Mouse (Mus musculus): Measurements from ENCODE around the gene Wipf2. TPM values are rescaled to one million over a fixed set of nuclear protein-coding genes. Genes with fewer than 3 reads are reported as not detected.
"Not testable (repeated sequence)": the region's sequence is repeated elsewhere in the genome, so short reads cannot be mapped to it uniquely, and the experiment has no call there.

Gene Wipf2
- polyA plus RNA-seq, 1 experiment = 9.9 TPM

DNA sequence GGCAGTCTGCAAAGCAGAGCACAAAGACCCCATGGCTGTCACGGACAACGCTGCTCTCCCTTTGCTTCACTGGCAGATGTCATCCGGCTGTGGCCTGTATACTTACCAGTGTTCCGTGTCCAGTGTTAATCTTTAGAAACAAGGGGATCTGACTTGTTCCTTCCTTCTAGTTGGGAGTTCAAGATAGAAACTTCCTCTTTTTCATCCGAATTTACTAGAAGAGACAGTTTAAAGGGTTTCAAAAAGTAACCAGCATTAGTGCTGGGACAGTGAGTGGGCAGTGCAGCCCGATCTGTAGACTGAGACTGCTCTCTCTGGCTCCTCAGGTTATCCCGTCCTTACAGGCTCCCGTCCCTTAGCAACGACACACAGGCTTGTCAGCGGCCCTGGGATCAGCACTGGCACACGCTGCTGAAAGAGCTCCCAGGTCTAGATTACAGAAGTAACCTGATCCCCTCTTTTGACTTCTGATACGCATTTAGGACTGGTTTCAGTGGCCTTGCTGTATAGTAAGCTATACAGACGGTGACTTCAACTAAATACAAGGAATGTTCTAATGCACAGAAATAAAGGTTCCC lies 54.1 kb downstream of the Wipf2 start:
- WGBS = 80% methylated on average over 13 of the region's 13 CpGs
- no peaks in the 10 kb centered on the region for H3K36me3 ChIP-seq (ENCODE audit: control insufficient read depth, insufficient read depth, low read length)

DNA sequence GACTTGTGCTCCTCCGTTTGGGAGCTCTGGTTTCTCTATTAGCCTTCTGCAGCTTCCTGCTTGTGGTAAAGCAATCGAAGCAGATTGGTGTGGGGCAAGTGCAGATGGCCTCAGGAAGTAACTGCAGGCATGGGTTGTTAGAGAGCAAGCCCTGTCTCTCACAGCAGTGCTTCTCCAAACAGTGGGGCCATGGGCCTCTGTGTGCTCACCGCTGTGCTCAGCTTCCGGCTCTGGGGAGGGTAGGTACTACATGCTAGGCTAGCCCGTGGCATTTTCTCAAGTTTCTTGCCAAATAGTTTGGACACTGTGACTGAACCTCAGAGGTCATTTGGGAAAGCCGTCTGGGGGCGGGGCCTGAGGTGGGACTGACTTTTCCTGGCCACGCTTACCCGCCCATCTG lies 54.8 kb downstream of the Wipf2 start:
- H3K27ac ChIP-seq (ENCODE audit: insufficient read depth, low read depth, low read length) = no peak overlapping the region
- H3K27me3 ChIP-seq (replicated peaks; ENCODE audit: control insufficient read depth, insufficient read depth, low read length) = no peaks in the 10 kb centered on the region
- 48% methylated on average over 9 of the region's 9 CpGs for WGBS
- no peaks in the 10 kb centered on the region for H3K36me3 ChIP-seq (ENCODE audit: control insufficient read depth, insufficient read depth, low read length)
- no peak for TF ChIP-seq POLR2A (IDR thresholded peaks at IDR 0.05; ENCODE audit: low read depth, low read length)
- peak; percentile 27; the same call in 1 of the 2 replicates for TF ChIP-seq CTCF (conservative IDR thresholded peaks at IDR 0.05; ENCODE audit: insufficient read depth, insufficient read length, low read depth, low read length)
- H3K4me1 ChIP-seq (ENCODE audit: control insufficient read depth, insufficient read depth, low read length) = no peaks in the 10 kb centered on the region; the same call in 1 of the 2 replicates
- H3K4me3 ChIP-seq (ENCODE audit: insufficient read depth, low read depth, low read length) = no peak overlapping the region
- peak; percentile 71 for DNase-seq

More for the DNA sequence above, 54.1 kb downstream of the Wipf2 start:
- no peak overlapping the region for H3K27ac ChIP-seq (ENCODE audit: insufficient read depth, low read depth, low read length)
- no peaks in the 10 kb centered on the region; the same call in 1 of the 2 replicates for H3K4me1 ChIP-seq (ENCODE audit: control insufficient read depth, insufficient read depth, low read length)
- no peak for TF ChIP-seq CTCF (conservative IDR thresholded peaks at IDR 0.05; ENCODE audit: insufficient read depth, insufficient read length, low read depth, low read length)
- no peak for TF ChIP-seq POLR2A (IDR thresholded peaks at IDR 0.05; ENCODE audit: low read depth, low read length)
- H3K4me3 ChIP-seq (ENCODE audit: insufficient read depth, low read depth, low read length) = no peak overlapping the region
- no peak for DNase-seq
- H3K27me3 ChIP-seq (replicated peaks; ENCODE audit: control insufficient read depth, insufficient read depth, low read length) = no peaks in the 10 kb centered on the region

GRCm38 (mm10) chr11:98919009-98919408 lies 55.6 kb downstream of the Wipf2 start:
- Histone ChIP-seq H3K36me3 (ENCODE audit: control insufficient read depth, insufficient read depth, low read length) (no peaks in the 10 kb centered on the region), H3K4me3 (ENCODE audit: insufficient read depth, low read depth, low read length) (no peak overlapping the region), H3K4me1 (ENCODE audit: control insufficient read depth, insufficient read depth, low read length) (no peaks in the 10 kb centered on the region; the same call in 1 of the 2 replicates), H3K27me3 (replicated peaks; ENCODE audit: control insufficient read depth, insufficient read depth, low read length) (no peaks in the 10 kb centered on the region), H3K27ac (ENCODE audit: insufficient read depth, low read depth, low read length) (no peak overlapping the region)
- DNase-seq = no peak
- TF ChIP-seq CTCF (conservative IDR thresholded peaks at IDR 0.05; ENCODE audit: insufficient read depth, insufficient read length, low read depth, low read length) (no peak), POLR2A (IDR thresholded peaks at IDR 0.05; ENCODE audit: low read depth, low read length) (no peak)
- 96% methylated on average over 11 of the region's 11 CpGs for WGBS

- H3K27me3 ChIP-seq (replicated peaks; ENCODE audit: control insufficient read depth, insufficient read depth, low read length); DNase-seq; H3K36me3 ChIP-seq (ENCODE audit: control insufficient read depth, insufficient read depth, low read length); H3K4me3 ChIP-seq (ENCODE audit: insufficient read depth, low read depth, low read length); H3K27ac ChIP-seq (ENCODE audit: insufficient read depth, low read depth, low read length): not testable (repeated sequence)
- 52% methylated on average over 15 of the region's 15 CpGs for WGBS
- H3K4me1 ChIP-seq (ENCODE audit: control insufficient read depth, insufficient read depth, low read length) = peaks cover 14% of the 10 kb centered on the region
- peak; percentile 56 for TF ChIP-seq CTCF (conservative IDR thresholded peaks at IDR 0.05; ENCODE audit: insufficient read depth, insufficient read length, low read depth, low read length)
Observed at GRCm38 (mm10) chr11:98921813-98922212, 58.4 kb downstream of the Wipf2 start.

- H3K4me1 ChIP-seq (ENCODE audit: control insufficient read depth, insufficient read depth, low read length) = peaks cover 14% of the 10 kb centered on the region
- WGBS = 38% methylated on average over 10 of the region's 10 CpGs
- peak; percentile 74 for TF ChIP-seq CTCF (conservative IDR thresholded peaks at IDR 0.05; ENCODE audit: insufficient read depth, insufficient read length, low read depth, low read length)
- not testable (repeated sequence) for H3K4me3 ChIP-seq (ENCODE audit: insufficient read depth, low read depth, low read length); H3K36me3 ChIP-seq (ENCODE audit: control insufficient read depth, insufficient read depth, low read length); H3K27ac ChIP-seq (ENCODE audit: insufficient read depth, low read depth, low read length); H3K27me3 ChIP-seq (replicated peaks; ENCODE audit: control insufficient read depth, insufficient read depth, low read length)
- peak; percentile 66 for DNase-seq
Observed at GRCm38 (mm10) chr11:98922307-98922706, 58.9 kb downstream of the Wipf2 start.

DNA sequence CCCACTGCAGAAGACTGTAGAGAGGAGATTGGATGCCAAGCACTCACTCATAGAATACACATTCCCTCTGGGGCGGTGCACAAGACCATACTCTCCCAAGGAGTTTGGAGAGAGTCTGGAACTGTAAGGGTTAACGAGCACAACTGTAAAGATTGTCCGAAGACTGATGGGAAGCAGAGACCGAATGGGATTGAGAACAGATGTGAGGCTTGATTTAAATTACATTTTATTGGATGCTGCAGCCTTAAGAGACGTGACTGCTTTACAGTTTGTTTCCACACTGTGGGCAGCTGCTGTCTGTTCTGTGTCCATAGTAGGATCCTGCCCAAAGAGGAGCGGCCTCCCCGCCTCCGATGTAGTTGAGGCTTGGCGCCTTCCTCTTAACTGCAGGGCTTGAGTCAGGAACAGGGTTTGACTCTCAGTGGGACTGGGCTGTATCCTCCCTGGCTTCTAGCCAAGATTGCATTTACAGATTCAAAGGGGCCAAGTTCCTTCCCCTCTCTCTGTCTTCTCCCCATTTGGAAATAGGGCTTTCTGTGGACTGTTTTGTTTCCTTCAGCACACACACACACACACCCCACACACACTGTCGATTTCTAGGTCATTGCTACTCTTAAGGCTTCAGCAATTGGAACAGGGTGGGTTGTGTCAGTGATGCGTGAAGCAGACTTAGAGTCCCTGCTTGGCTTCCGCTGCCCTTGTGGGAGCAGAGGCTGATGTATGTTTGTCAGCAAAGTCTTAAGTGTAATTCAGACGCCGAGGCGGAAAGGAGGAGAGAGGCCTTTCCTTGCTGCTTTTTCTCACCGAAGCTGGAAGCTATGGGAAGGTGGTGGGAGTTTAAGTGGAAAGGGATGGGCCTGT lies 59.6 kb downstream of the Wipf2 start:
- not testable (repeated sequence) for H3K27ac ChIP-seq (ENCODE audit: insufficient read depth, low read depth, low read length); H3K4me3 ChIP-seq (ENCODE audit: insufficient read depth, low read depth, low read length)

DNA sequence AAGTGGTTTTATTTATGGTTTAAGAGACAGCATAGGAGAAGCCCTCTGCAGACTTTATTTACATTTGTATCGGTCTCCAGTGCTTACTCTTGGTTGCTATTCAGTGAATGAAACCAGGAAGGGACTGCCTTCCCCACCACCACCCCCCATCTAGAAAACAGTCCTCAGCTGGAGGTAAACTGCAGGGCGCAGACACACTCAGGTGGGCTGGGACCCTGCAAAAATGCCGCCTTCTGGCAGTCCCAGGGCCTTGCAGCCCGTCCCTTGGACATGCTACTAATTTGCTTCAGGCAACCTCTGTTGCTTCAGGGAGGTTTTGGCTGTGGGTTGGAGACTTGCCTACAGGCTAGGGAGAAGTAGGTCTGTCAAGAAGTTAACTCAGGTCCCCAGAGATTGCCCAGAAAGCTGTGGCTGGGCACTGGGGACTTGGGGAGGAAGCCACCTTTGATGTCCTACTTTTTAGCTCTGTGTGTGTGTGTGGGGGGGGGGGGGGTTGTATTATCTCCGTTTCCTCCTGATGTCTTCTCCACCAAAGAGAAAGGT lies 61.3 kb downstream of the Wipf2 start:
- 71% methylated on average over 5 of the region's 5 CpGs for WGBS
- Histone ChIP-seq H3K4me3 (ENCODE audit: insufficient read depth, low read depth, low read length) (no peak overlapping the region), H3K36me3 (ENCODE audit: control insufficient read depth, insufficient read depth, low read length) (no peaks in the 10 kb centered on the region), H3K27ac (ENCODE audit: insufficient read depth, low read depth, low read length) (no peak overlapping the region), H3K4me1 (ENCODE audit: control insufficient read depth, insufficient read depth, low read length) (peaks cover 34% of the 10 kb centered on the region), H3K27me3 (replicated peaks; ENCODE audit: control insufficient read depth, insufficient read depth, low read length) (no peaks in the 10 kb centered on the region)
- TF ChIP-seq CTCF (conservative IDR thresholded peaks at IDR 0.05; ENCODE audit: insufficient read depth, insufficient read length, low read depth, low read length) = no peak
- TF ChIP-seq POLR2A (IDR thresholded peaks at IDR 0.05; ENCODE audit: low read depth, low read length) = no peak
- DNase-seq = no peak

More for the DNA sequence above, 59.6 kb downstream of the Wipf2 start:
- H3K27me3 ChIP-seq (replicated peaks; ENCODE audit: control insufficient read depth, insufficient read depth, low read length); H3K36me3 ChIP-seq (ENCODE audit: control insufficient read depth, insufficient read depth, low read length); DNase-seq: not testable (repeated sequence)
- WGBS = 46% methylated on average over 16 of the region's 16 CpGs
- peaks cover 18% of the 10 kb centered on the region for H3K4me1 ChIP-seq (ENCODE audit: control insufficient read depth, insufficient read depth, low read length)
